Mouse (Mus musculus): ENCODE measurements around the gene Ttll1. TPM values are rescaled to one million over a fixed set of nuclear protein-coding genes. Genes with fewer than 3 reads are reported as not detected.

Ttll1 gene
- polyA plus RNA-seq, 1 experiment from 2014 or later: 23.8 TPM

DNA sequence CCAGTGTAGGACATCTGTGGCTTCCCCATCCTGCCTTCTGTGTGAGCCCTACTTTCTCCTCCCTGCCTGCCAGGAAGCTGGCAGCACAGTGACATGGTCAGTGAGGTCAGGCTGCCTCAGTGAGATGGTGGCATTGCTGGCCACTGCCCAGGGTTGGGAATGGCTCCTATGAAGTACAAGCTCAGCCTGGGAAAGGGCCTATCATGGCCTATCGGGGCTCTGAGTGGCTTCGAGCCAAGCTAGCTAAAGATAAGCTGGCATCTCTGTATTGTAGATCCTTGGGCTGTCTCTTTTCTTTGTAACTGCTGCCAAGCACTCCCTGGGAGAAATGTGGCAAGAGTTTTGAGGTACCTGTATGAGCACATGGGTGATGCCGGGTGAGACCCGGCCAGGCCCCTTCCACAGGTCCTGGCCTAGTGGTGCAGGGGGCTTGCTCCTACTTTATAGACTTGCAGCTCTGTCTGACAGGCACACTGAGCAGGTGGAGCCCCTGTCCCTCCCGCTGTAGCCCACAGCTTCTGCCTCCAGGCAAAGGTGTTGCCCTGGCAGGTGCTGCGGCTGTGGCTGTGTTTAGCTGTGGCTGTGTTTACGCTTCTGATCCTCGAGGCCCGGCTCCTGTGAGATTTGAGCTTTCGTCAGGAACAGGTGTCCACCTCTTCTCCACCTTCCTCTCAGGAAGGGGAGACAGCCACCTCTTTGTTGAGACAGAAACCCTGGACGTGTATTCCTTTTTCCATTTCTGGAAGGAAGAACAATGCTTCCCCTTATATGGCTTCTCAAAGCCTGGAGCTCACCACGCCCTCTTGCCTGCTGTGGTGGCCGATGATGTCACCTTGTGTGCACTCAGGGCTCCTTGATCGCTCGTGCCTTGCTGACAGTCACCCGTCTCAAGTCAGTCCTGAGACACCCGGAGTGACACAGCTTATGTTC lies 24.5 kb upstream of the Ttll1 start:
- Histone ChIP-seq H3K27ac (replicated peaks) (no peak overlapping the region), H3K4me2 (replicated peaks) (no peak overlapping the region), H3K36me3 (no peaks in the 10 kb centered on the region), H3K9ac (no peak overlapping the region), H3K27me3 (no peaks in the 10 kb centered on the region), H3K4me1 (0 out of 2 replicates have a peak, but pooled peaks cover 5% of the 10 kb centered on the region), H3K9me3 (replicated peaks) (no peaks in the 10 kb centered on the region), H3K4me3 (replicated peaks) (no peak overlapping the region)
- no peak for ATAC-seq (ENCODE audit: insufficient number of reproducible peaks, low FRiP score, low TSS enrichment, low read depth)
- 53% methylated on average over 17 of the region's 17 CpGs for WGBS

DNA sequence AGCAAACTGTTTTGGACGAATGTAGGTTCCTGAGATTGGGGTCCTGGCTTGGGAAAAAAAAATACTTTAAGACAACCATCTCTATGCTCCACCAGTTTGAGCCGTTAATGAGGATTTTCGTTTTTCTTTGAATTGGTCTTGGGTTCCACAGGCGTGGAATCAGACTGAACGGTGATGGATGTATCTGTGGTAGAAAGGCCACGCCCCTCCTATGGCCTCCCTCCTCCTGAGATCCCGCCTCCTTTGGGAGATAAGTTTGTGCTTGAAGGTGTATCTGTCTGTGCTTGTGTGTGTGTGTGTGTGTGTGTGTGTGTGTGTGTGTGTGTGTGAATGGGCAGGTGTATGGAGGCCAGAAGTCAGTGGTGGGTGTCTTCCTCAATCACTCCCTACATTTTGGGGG lies 21.9 kb upstream of the Ttll1 start:
- no peaks in the 10 kb centered on the region for H3K36me3 ChIP-seq
- peaks cover 16% of the 10 kb centered on the region for H3K27me3 ChIP-seq
- no peaks in the 10 kb centered on the region for H3K9me3 ChIP-seq (replicated peaks)
- 78% methylated on average over 7 of the region's 7 CpGs for WGBS
- no peak overlapping the region for H3K4me3 ChIP-seq (replicated peaks)
- no peak overlapping the region for H3K9ac ChIP-seq
- 0 out of 2 replicates have a peak, but pooled peaks cover 5% of the 10 kb centered on the region for H3K4me1 ChIP-seq
- H3K27ac ChIP-seq (replicated peaks): no peak overlapping the region
- no peak overlapping the region for H3K4me2 ChIP-seq (replicated peaks)
- no peak for ATAC-seq (ENCODE audit: insufficient number of reproducible peaks, low FRiP score, low TSS enrichment, low read depth)

DNA sequence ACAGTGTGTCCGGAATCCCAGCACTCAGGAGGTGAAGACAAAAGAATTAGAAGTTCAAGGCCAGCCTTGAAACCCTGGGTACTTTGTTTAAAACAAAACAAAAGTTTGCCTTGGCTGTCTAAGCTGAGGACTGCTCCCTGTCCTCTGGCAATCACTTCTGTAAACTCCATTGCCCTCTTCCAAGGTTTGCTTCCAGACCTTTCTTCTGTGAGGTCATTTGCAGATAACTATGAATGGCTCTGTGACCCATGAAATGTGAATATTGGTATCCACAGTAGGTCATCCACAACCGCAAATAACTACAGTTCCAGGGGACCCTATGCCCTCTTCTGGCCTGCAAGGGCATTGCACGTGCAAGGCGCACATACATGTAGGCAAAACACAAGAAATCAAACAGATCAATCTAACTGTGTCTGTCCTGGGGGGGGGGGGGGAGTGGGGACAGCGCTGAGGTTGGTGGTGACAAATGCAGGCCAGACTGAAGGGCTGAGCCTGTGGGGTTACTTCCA lies 21.3 kb upstream of the Ttll1 start:
- Histone ChIP-seq H3K9me3 (replicated peaks) (no peaks in the 10 kb centered on the region), H3K36me3 (no peaks in the 10 kb centered on the region), H3K27ac (replicated peaks) (no peak overlapping the region), H3K4me3 (replicated peaks) (no peak overlapping the region), H3K4me1 (peaks cover 9% of the 10 kb centered on the region), H3K4me2 (replicated peaks) (no peak overlapping the region), H3K27me3 (peaks cover 22% of the 10 kb centered on the region), H3K9ac (no peak overlapping the region)
- 81% methylated on average over 5 of the region's 5 CpGs for WGBS
- no peak for ATAC-seq (ENCODE audit: insufficient number of reproducible peaks, low FRiP score, low TSS enrichment, low read depth)

DNA sequence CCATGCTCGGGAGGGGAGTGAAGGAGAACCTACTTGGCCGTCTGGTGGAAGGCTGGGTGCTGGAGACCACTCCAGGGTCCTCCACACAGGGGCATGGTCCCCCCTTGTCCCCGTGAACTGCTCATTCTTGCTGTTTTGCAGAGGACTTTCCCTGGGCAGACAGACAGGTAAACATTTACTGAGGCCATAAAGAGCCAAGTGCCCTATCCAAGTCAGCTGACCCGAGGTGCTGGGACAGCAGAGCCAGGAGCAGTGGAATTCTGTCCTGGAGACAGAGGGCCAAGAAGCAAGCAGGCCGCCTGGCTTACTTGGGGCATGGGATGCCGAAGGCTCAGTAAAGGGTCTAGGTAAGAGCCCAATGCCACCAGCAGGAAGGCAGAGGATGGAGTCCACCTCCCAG lies 20.0 kb upstream of the Ttll1 start:
- H3K9me3 ChIP-seq (replicated peaks): no peaks in the 10 kb centered on the region
- no peak overlapping the region for H3K4me3 ChIP-seq (replicated peaks)
- no peaks in the 10 kb centered on the region for H3K36me3 ChIP-seq
- H3K27ac ChIP-seq (replicated peaks): peak overlapping the region; percentile 44; the same call in 1 of the 2 replicates
- 72% methylated on average over 6 of the region's 6 CpGs for WGBS
- no peak for ATAC-seq (ENCODE audit: insufficient number of reproducible peaks, low FRiP score, low TSS enrichment, low read depth)
- H3K4me1 ChIP-seq: peaks cover 21% of the 10 kb centered on the region
- H3K4me2 ChIP-seq (replicated peaks): no peak overlapping the region
- no peak overlapping the region for H3K9ac ChIP-seq
- H3K27me3 ChIP-seq: peaks cover 35% of the 10 kb centered on the region

DNA sequence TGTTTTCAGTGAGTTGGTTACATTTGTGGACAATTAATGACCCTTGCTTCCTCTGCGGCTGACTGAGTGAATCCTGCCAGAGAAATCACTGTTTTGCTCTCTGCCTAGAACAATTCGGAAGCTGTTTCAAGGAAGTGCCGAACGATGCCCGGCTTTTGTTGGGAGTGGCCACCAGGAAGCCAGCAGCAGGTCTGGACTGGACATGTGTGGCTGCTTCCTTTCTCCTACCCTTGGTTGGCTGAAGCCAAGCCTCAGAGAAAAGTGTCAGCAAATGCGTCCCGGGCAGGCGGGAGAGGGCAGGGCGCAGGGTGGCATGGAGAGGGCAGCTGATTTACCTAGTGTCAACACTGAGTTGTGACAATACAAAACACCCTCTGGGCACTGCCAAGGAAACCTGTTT lies 19.5 kb upstream of the Ttll1 start:
- no peaks in the 10 kb centered on the region for H3K36me3 ChIP-seq
- H3K9me3 ChIP-seq (replicated peaks): no peaks in the 10 kb centered on the region
- no peak overlapping the region for H3K9ac ChIP-seq
- H3K4me3 ChIP-seq (replicated peaks): no peak overlapping the region
- peaks cover 20% of the 10 kb centered on the region for H3K4me1 ChIP-seq
- peak overlapping the region; percentile 44; the same call in 1 of the 2 replicates for H3K27ac ChIP-seq (replicated peaks)
- ATAC-seq (ENCODE audit: insufficient number of reproducible peaks, low FRiP score, low TSS enrichment, low read depth): no peak
- no peak overlapping the region for H3K4me2 ChIP-seq (replicated peaks)
- peaks cover 40% of the 10 kb centered on the region for H3K27me3 ChIP-seq
- WGBS: 58% methylated on average over 9 of the region's 9 CpGs

DNA sequence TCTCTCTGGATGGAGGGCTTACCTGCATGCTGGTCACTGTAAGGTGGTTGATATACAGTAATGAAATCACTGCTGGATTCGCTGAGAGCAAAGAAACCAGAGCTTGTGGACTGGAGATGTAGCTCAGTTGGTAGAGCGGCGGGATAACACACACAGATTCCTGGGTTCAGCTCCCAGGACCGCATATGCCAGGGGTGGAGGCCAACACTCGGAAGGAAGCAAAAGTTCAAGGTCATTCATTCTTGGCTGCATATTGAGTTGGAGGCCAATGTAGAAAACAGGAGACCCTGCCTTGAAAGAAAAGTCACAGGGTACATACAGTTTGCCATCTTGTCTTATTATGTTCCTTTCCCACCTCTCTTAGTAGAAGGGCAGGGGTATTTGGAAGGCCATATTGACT lies 19.1 kb upstream of the Ttll1 start:
- Histone ChIP-seq H3K36me3 (no peaks in the 10 kb centered on the region), H3K9ac (no peak overlapping the region), H3K27ac (replicated peaks) (no peak overlapping the region), H3K4me3 (replicated peaks) (no peak overlapping the region), H3K4me1 (peaks cover 16% of the 10 kb centered on the region), H3K9me3 (replicated peaks) (no peaks in the 10 kb centered on the region), H3K27me3 (peaks cover 45% of the 10 kb centered on the region), H3K4me2 (replicated peaks) (no peak overlapping the region)
- no peak for ATAC-seq (ENCODE audit: insufficient number of reproducible peaks, low FRiP score, low TSS enrichment, low read depth)
- 78% methylated on average over 5 of the region's 5 CpGs for WGBS

DNA sequence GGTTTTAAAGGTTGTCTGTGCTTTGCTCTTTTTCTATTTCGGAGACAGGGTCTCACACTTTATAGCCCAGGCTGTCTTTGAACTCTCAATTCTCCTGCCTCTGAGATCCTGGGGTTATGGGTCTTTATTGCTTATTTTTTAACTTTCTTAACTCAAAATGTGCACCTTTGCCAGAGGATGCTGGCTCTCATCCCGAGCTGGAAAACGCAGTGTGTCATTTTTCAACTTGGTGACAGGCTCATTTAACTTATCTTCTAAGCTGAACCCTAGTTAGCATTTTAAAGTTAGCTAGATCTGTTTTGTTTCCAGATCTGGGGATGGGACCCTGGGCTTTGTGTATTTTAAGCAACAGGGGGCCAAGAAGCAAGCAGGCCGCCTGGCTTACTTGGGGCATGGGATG lies 18.2 kb upstream of the Ttll1 start:
- no peak for ATAC-seq (ENCODE audit: insufficient number of reproducible peaks, low FRiP score, low TSS enrichment, low read depth)
- H3K4me2 ChIP-seq (replicated peaks): no peak overlapping the region
- H3K9me3 ChIP-seq (replicated peaks): no peaks in the 10 kb centered on the region
- H3K4me1 ChIP-seq: peaks cover 16% of the 10 kb centered on the region
- 72% methylated on average over 4 of the region's 4 CpGs for WGBS
- H3K9ac ChIP-seq: no peak overlapping the region
- no peaks in the 10 kb centered on the region for H3K36me3 ChIP-seq
- H3K27me3 ChIP-seq: peaks cover 53% of the 10 kb centered on the region
- H3K4me3 ChIP-seq (replicated peaks): no peak overlapping the region
- H3K27ac ChIP-seq (replicated peaks): no peak overlapping the region

DNA sequence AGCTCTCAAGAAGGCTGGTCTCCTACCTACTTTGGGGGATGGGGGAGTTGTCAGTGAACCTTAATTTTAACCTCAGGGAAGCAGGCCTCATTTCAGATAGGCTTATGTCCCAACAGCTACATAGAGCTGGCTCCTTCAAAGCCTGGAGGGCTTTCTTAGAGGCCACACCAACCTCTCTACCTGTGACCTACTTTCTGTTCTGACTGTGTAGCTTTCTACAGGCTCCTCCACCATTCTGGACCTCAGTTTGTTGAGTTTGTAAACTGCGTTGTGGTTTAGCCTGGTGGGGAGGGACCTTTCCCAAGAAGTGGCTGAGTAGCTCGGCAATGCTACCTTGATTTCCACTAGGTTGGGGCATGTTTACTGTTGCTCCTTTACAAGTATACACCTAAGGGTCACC lies 17.1 kb upstream of the Ttll1 start:
- no peak overlapping the region for H3K27ac ChIP-seq (replicated peaks)
- H3K4me2 ChIP-seq (replicated peaks): peak overlapping the region; percentile 92
- no peak overlapping the region for H3K9ac ChIP-seq
- WGBS: 55% methylated on average over 2 of the region's 2 CpGs
- H3K4me1 ChIP-seq: peaks cover 16% of the 10 kb centered on the region
- H3K9me3 ChIP-seq (replicated peaks): no peaks in the 10 kb centered on the region
- no peaks in the 10 kb centered on the region for H3K36me3 ChIP-seq
- H3K4me3 ChIP-seq (replicated peaks): no peak overlapping the region
- no peak for ATAC-seq (ENCODE audit: insufficient number of reproducible peaks, low FRiP score, low TSS enrichment, low read depth)
- peaks cover 57% of the 10 kb centered on the region for H3K27me3 ChIP-seq

DNA sequence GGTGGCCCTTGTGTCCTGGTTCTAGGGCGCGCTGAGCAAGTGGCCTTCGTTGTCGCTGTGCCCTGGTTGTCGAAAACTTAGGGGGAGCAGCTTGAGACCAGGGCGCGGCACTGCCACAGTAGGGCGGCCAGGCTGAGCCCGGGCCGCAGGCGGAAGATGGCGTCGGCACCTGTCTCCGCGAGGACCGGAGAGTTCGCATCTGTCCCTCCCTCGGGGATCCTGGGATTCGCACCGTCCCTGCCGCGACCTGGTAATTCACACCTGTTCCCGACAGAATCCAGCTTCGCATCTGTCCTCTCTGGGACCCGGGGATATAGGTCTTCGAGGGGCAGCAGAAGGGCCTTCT lies 16.4 kb upstream of the Ttll1 start:
- no peaks in the 10 kb centered on the region for H3K36me3 ChIP-seq
- no peaks in the 10 kb centered on the region for H3K9me3 ChIP-seq (replicated peaks)
- peaks cover 16% of the 10 kb centered on the region for H3K4me1 ChIP-seq
- no peak for ATAC-seq (ENCODE audit: insufficient number of reproducible peaks, low FRiP score, low TSS enrichment, low read depth)
- peak overlapping the region; percentile 37 for H3K9ac ChIP-seq
- H3K27me3 ChIP-seq: peaks cover 57% of the 10 kb centered on the region
- H3K4me3 ChIP-seq (replicated peaks): peak overlapping the region; percentile 46
- H3K27ac ChIP-seq (replicated peaks): no peak overlapping the region
- WGBS: 2% methylated on average over 26 of the region's 26 CpGs
- peak overlapping the region; percentile 92 for H3K4me2 ChIP-seq (replicated peaks)

DNA sequence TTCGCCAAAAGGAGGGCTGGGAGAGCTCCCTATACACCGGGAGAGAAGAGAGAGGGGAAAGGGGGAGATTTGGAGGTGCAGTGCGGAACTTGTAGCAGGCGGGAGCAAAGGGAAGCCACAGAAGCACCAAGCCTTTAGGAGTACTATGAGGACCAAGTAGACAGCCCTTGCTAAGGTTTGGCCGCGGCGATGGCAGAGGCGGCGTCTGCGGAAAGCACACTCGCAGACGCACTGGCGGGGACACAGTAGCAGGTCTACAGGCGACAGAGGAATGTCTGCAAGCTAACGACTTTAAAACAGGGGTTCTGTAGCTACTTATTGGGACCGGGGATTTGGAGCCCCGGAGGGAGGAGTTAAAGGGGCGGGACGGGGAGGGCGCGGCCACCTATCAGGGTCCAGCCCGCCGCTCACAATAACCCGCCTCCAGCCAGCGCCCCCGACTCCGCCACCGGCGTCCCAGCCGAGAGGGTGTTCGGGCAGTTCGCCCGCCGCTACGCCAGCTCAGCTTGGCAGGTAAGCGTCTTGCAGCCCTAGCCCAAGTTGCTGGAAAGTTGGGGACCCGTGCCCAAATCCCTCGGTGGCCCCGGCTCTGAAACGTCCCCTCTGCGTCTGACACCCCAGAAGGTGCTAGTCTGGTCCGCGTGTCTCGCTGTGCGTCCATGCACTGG lies 15.9 kb upstream of the Ttll1 start, which contains the start of gene Bik:
TSS of gene Bik (plus strand) at position 439 of the 668 bp plus-strand sequence.
- Histone ChIP-seq H3K4me1 (peaks cover 16% of the 10 kb centered on the region), H3K36me3 (no peaks in the 10 kb centered on the region), H3K4me3 (replicated peaks) (peak within 1 kb of the TSS; percentile 46), H3K4me2 (replicated peaks) (peak within 1 kb of the TSS; percentile 92), H3K9me3 (replicated peaks) (no peaks in the 10 kb centered on the region), H3K27ac (replicated peaks) (no peak within 1 kb of the TSS), H3K9ac (peak within 1 kb of the TSS; percentile 37), H3K27me3 (peaks cover 57% of the 10 kb centered on the region)
- no peak for ATAC-seq (ENCODE audit: insufficient number of reproducible peaks, low FRiP score, low TSS enrichment, low read depth)
- under 1% methylated on average over 45 of the region's 45 CpGs for WGBS

DNA sequence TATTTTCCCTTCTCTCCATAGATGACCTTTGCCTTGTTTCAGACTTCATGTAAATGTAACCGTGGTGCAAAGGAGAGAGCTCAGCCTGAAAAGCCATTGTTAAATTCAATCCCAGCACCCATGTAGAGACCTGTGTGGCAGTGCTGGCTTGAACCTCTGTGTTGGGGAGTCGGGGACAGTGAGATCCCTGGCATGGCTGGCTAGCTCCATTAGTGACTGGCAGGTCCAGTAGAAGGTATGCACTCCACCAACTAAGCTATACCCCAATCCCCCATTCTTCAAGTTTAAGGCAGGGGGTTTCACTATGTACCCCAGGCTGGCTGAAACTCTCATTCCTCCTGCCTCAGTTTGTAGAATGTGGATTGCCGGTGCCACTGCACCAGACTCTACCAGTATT lies 13.6 kb upstream of the Ttll1 start:
- Histone ChIP-seq H3K27ac (replicated peaks) (no peak overlapping the region), H3K27me3 (peaks cover 52% of the 10 kb centered on the region), H3K4me2 (replicated peaks) (no peak overlapping the region), H3K9ac (no peak overlapping the region), H3K4me3 (replicated peaks) (no peak overlapping the region), H3K4me1 (peaks cover 16% of the 10 kb centered on the region), H3K36me3 (no peaks in the 10 kb centered on the region), H3K9me3 (replicated peaks) (no peaks in the 10 kb centered on the region)
- 85% methylated on average over 3 of the region's 3 CpGs for WGBS
- ATAC-seq (ENCODE audit: insufficient number of reproducible peaks, low FRiP score, low TSS enrichment, low read depth): no peak

All from embryonic facial prominence, embryonic 15.5 days (tissue).